Mouse (Mus musculus) liver, embryonic 14.5 days (tissue): Measurements from ENCODE around the gene Slc35b2. TPM values are rescaled to one million over a fixed set of nuclear protein-coding genes. Genes with fewer than 3 reads are reported as not detected.
A peak's percentile ranks its signal among the peaks of the same experiment; 100 is the strongest.

Source experiments
- ATAC-seq: fragments of 200-750 bp; cut with Nextera tagmentation; 2 replicates; pipeline ENCODE4 v1.8.0; 2017; ENCODE audit warnings: moderate number of reproducible peaks, mild to moderate bottlenecking, moderate library complexity; ENCODE audit not compliant: insufficient read depth
- DNase-seq, 3 experiments: peaks; one replicate each; pipeline ENCODE4 v3.0.0-alpha.2; 2012 to 2013; ENCODE audit warnings: low read depth in 3 of 3, low spot score in 3 of 3
- H3K27ac ChIP-seq: fragments of 300-500 bp; sonication (generic); 2 replicates; pipeline ENCODE4 v1.5.1; 2014; ENCODE audit warnings: moderate library complexity, mild to moderate bottlenecking, control low read depth, inconsistent platforms
- H3K27me3 ChIP-seq: fragments of 300-500 bp; sonication (generic); 2 replicates; pipeline ENCODE4 v1.6.1; 2014; ENCODE audit warnings: mild to moderate bottlenecking, low read length, moderate library complexity; ENCODE audit not compliant: control insufficient read depth, insufficient read depth
- H3K36me3 ChIP-seq: fragments of 300-500 bp; sonication (generic); replicated peaks from 2 replicates; pipeline ENCODE4 v1.6.1; 2014; ENCODE audit warnings: low read depth; ENCODE audit not compliant: control insufficient read depth, insufficient read depth
- H3K4me1 ChIP-seq, 2 experiments: fragments of 200-500 bp in 1 of 2; fragments of 300-500 bp in 1 of 2; sonication (generic) in 1 of 2; replicated peaks; 2 replicates each; pipeline ENCODE4 v1.6.1; 2012 to 2014; ENCODE audit warnings: antibody characterized with exemption in 1 of 2, inconsistent platforms in 1 of 2, low read length in 1 of 2; ENCODE audit not compliant: control insufficient read depth in 2 of 2, insufficient read depth in 2 of 2
- H3K4me2 ChIP-seq: fragments of 300-500 bp; sonication (generic); 2 replicates; pipeline ENCODE4 v1.6.1; 2014; ENCODE audit warnings: low read depth, mild to moderate bottlenecking, control low read depth, moderate library complexity
- H3K4me3 ChIP-seq, 2 experiments: fragments of 200-500 bp in 1 of 2; fragments of 300-500 bp in 1 of 2; sonication (generic) in 1 of 2; 2 replicates each; pipeline ENCODE4 v1.5.1; 2012 to 2014; ENCODE audit warnings: low read depth in 2 of 2, low read length in 2 of 2, mild to moderate bottlenecking in 2 of 2, control low read depth in 1 of 2, inconsistent platforms in 1 of 2, moderate library complexity in 1 of 2; ENCODE audit not compliant: insufficient read depth in 1 of 2
- H3K9ac ChIP-seq: fragments of 300-500 bp; sonication (generic); replicated peaks from 2 replicates; pipeline ENCODE4 v1.6.1; 2014; ENCODE audit warnings: mild to moderate bottlenecking, control low read depth, moderate library complexity
- H3K9me3 ChIP-seq: fragments of 300-500 bp; sonication (generic); 2 replicates; pipeline ENCODE4 v1.6.1; 2016; ENCODE audit warnings: low read length, mixed read lengths; ENCODE audit not compliant: control insufficient read depth
- CTCF ChIP-seq: IDR thresholded peaks from 2 replicates; pipeline ENCODE4 v1.5.1; 2016; ENCODE audit warnings: antibody characterized with exemption, low read depth, control low read depth
- EP300 ChIP-seq: IDR thresholded peaks from 2 replicates; pipeline ENCODE4 v1.6.1; 2016; ENCODE audit warnings: antibody characterized with exemption, low read depth
- WGBS: fragments of 180-500 bp; shearing (Covaris S2); extraction: QIAGEN DNeasy Blood & Tissue Kit; methylation state at CpG from one replicate; pipeline ENCODE4 v1.1.7; 2014; ENCODE audit not compliant: insufficient replicate concordance; 5-methylcytosine and 5-hydroxymethylcytosine counted together
- polyA plus RNA-seq, 2 experiments: library from polyadenylated mRNA; depleted of rRNA in 1 of 2; stranded (reverse) in 1 of 2; unstranded in 1 of 2; fragments of >200 nt; fragmentation: Nextera tagmentation in 1 of 2; extraction: Ambion mirVana in 1 of 2; gene quantifications; 2 replicates each; pipeline versions ENCODE4 v1.2.1 to v1.2.3; 2012 to 2014

The Slc35b2 gene
- polyA plus RNA-seq, 2 experiments = 27.6 to 44.8 TPM

- Histone ChIP-seq H3K4me1 (peaks cover 16 to 21% of the 10 kb centered on the region in 2 experiments), H3K27ac (no peak overlapping the region), H3K4me3 (no peak overlapping the region), H3K36me3 (peaks cover 73% of the 10 kb centered on the region), H3K27me3 (no peaks in the 10 kb centered on the region), H3K9ac (no peak overlapping the region), H3K4me2 (no peak overlapping the region), H3K9me3 (no peaks in the 10 kb centered on the region; the same call in 1 of the 2 replicates)
- TF ChIP-seq CTCF = no peak
- no peak for TF ChIP-seq EP300
- WGBS = 93% methylated on average over 7 of the region's 7 CpGs
- no peak for ATAC-seq
- no peak for DNase-seq
Measured at GRCm38 (mm10) chr17:45588370-45588769, 24.7 kb downstream of the Slc35b2 start.

GRCm38 (mm10) chr17:45589236-45589635, 25.6 kb downstream of the Slc35b2 start:
- Histone ChIP-seq H3K4me1 (peaks cover 14 to 25% of the 10 kb centered on the region in 2 experiments), H3K9ac (no peak overlapping the region), H3K9me3 (no peaks in the 10 kb centered on the region; the same call in 1 of the 2 replicates), H3K4me2 (no peak overlapping the region), H3K4me3 (no peak overlapping the region), H3K27me3 (no peaks in the 10 kb centered on the region), H3K27ac (no peak overlapping the region), H3K36me3 (peaks cover 69% of the 10 kb centered on the region)
- 94% methylated on average over 7 of the region's 7 CpGs for WGBS
- TF ChIP-seq CTCF (no peak), EP300 (no peak)
- no peak for DNase-seq
- ATAC-seq = no peak

- Histone ChIP-seq H3K9ac (no peak overlapping the region), H3K27me3 (no peaks in the 10 kb centered on the region), H3K36me3 (peaks cover 63% of the 10 kb centered on the region), H3K4me3 (no peak overlapping the region), H3K4me1 (peaks cover 15 to 22% of the 10 kb centered on the region in 2 experiments), H3K4me2 (no peak overlapping the region), H3K9me3 (no peaks in the 10 kb centered on the region; the same call in 1 of the 2 replicates), H3K27ac (no peak overlapping the region)
- 94% methylated on average over 8 of the region's 8 CpGs for WGBS
- TF ChIP-seq EP300 (no peak), CTCF (no peak)
- no peak for ATAC-seq
- no peak for DNase-seq
Measured at GRCm38 (mm10) chr17:45589844-45590243, 26.2 kb downstream of the Slc35b2 start.

- TF ChIP-seq EP300 (no peak), CTCF (no peak)
- Histone ChIP-seq H3K9me3 (no peaks in the 10 kb centered on the region; the same call in 1 of the 2 replicates), H3K4me3 (no peak overlapping the region), H3K9ac (no peak overlapping the region), H3K4me2 (no peak overlapping the region), H3K36me3 (peaks cover 57% of the 10 kb centered on the region), H3K4me1 (peaks cover 13 to 22% of the 10 kb centered on the region in 2 experiments), H3K27me3 (no peaks in the 10 kb centered on the region), H3K27ac (no peak overlapping the region)
- 81% methylated on average over 6 of the region's 6 CpGs for WGBS
- no peak for ATAC-seq
- no peak for DNase-seq
Measured at GRCm38 (mm10) chr17:45590410-45590809, 26.7 kb downstream of the Slc35b2 start.

GRCm38 (mm10) chr17:45591701-45592605, 28.3 kb downstream of the Slc35b2 start:
- 52% methylated on average over 16 of the region's 16 CpGs for WGBS
- peak overlapping the region; percentile 91 to 96 for H3K4me3 ChIP-seq
- no peak for DNase-seq
- H3K36me3 ChIP-seq = peaks cover 42% of the 10 kb centered on the region
- H3K27me3 ChIP-seq = no peaks in the 10 kb centered on the region
- peak overlapping the region; percentile 92 for H3K9ac ChIP-seq
- H3K4me2 ChIP-seq = peak overlapping the region; percentile 95
- TF ChIP-seq EP300 (no peak), CTCF (no peak)
- peaks cover 25 to 29% of the 10 kb centered on the region in 2 experiments for H3K4me1 ChIP-seq
- no peaks in the 10 kb centered on the region; the same call in 1 of the 2 replicates for H3K9me3 ChIP-seq
- no peak for ATAC-seq
- H3K27ac ChIP-seq = peak overlapping the region; percentile 90
